Mouse (Mus musculus): ENCODE measurements at regions not wholly inside any gene's neighbourhood (a gene's known extent, or its start where the extent isn't known, plus 50 kb on each side); places are given as distances from the start of the nearest gene placed in this dataset.

GRCm38 (mm10) chr4:84130840-84131547 is 544.1 kb downstream of the Bnc2 start:
- Histone ChIP-seq H3K27me3 (replicated peaks; ENCODE audit: control insufficient read depth, insufficient read depth, low read length) (no peaks in the 10 kb centered on the region), H3K27ac (ENCODE audit: low read depth, low read length) (no peak overlapping the region), H3K4me1 (replicated peaks; ENCODE audit: control insufficient read depth, insufficient read depth, low read length) (no peaks in the 10 kb centered on the region), H3K9me3 (ENCODE audit: control insufficient read depth) (no peaks in the 10 kb centered on the region), H3K36me3 (ENCODE audit: control insufficient read depth, insufficient read depth) (no peaks in the 10 kb centered on the region), H3K4me2 (replicated peaks; ENCODE audit: low read depth) (no peak overlapping the region), H3K9ac (ENCODE audit: low read depth, low read length) (no peak overlapping the region), H3K4me3 (ENCODE audit: low read depth, low read length) (no peak overlapping the region)
- ATAC-seq = no peak
- TF ChIP-seq CTCF (IDR thresholded peaks at IDR 0.05; ENCODE audit: low read depth) = no peak
- 69% methylated on average over 7 of the region's 7 CpGs for WGBS

- TF ChIP-seq CTCF (IDR thresholded peaks at IDR 0.05; ENCODE audit: low read depth) = no peak
- no peaks in the 10 kb centered on the region for H3K9me3 ChIP-seq (ENCODE audit: control insufficient read depth)
Observed at GRCm38 (mm10) chr4:84135740-84136139, 539.3 kb downstream of the Bnc2 start.

DNA sequence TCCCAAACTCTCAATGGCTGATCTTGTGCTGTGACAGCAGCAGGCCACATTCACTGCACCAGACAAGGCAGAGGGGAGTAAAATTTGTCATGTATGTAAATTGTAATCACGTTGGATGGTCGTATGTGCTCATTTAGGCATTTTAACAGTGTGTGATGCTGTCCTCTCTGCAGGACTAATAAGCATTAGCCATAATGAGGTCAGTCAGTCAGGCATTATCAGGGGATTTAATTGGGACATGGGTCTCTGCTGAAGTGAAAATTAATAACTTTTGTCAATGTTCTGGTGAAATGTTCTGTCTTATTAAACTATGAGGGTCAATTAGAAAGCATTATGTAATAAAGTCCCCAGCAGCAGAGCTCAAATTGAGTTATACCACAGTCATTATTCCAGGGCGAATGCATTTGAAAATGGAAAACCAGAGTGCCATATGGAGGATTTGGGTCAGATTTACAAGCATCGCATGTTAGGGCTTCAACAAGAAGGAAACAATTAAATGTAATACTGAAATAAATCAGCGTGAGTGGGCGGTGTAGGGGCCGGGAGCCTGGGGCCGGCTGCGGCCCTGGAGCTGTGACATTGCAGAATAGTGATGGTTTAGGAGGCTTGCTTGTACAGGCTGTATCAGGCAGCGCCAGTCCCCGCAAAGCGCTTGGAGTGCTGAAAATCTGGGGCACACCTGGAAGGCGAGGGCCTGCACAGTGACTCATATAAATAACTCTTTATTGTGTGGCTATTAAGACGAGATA is 537.7 kb downstream of the Bnc2 start:
- 71% methylated on average over 14 of the region's 14 CpGs for WGBS
- no peak overlapping the region for H3K27ac ChIP-seq (ENCODE audit: low read depth, low read length)
- H3K4me3 ChIP-seq (ENCODE audit: low read depth, low read length) = no peak overlapping the region
- TF ChIP-seq CTCF (IDR thresholded peaks at IDR 0.05; ENCODE audit: low read depth) = no peak
- no peaks in the 10 kb centered on the region for H3K4me1 ChIP-seq (replicated peaks; ENCODE audit: control insufficient read depth, insufficient read depth, low read length)
- no peak for ATAC-seq
- H3K36me3 ChIP-seq (ENCODE audit: control insufficient read depth, insufficient read depth) = no peaks in the 10 kb centered on the region
- no peak overlapping the region for H3K4me2 ChIP-seq (replicated peaks; ENCODE audit: low read depth)
- no peaks in the 10 kb centered on the region for H3K27me3 ChIP-seq (replicated peaks; ENCODE audit: control insufficient read depth, insufficient read depth, low read length)
- H3K9ac ChIP-seq (ENCODE audit: low read depth, low read length) = no peak overlapping the region
- H3K9me3 ChIP-seq (ENCODE audit: control insufficient read depth) = no peaks in the 10 kb centered on the region

More at GRCm38 (mm10) chr4:84135740-84136139, 539.3 kb downstream of the Bnc2 start:
- H3K4me2 ChIP-seq (replicated peaks; ENCODE audit: low read depth) = no peak overlapping the region
- 85% methylated on average over 10 of the region's 10 CpGs for WGBS
- no peaks in the 10 kb centered on the region for H3K27me3 ChIP-seq (replicated peaks; ENCODE audit: control insufficient read depth, insufficient read depth, low read length)
- no peaks in the 10 kb centered on the region for H3K4me1 ChIP-seq (replicated peaks; ENCODE audit: control insufficient read depth, insufficient read depth, low read length)
- H3K27ac ChIP-seq (ENCODE audit: low read depth, low read length) = no peak overlapping the region
- no peak for ATAC-seq
- no peak overlapping the region for H3K9ac ChIP-seq (ENCODE audit: low read depth, low read length)
- H3K36me3 ChIP-seq (ENCODE audit: control insufficient read depth, insufficient read depth) = no peaks in the 10 kb centered on the region
- H3K4me3 ChIP-seq (ENCODE audit: low read depth, low read length) = no peak overlapping the region

GRCm38 (mm10) chr4:84149149-84150050 is 525.7 kb downstream of the Bnc2 start:
- H3K4me3 ChIP-seq (ENCODE audit: low read depth, low read length) = no peak overlapping the region
- H3K9ac ChIP-seq (ENCODE audit: low read depth, low read length) = no peak overlapping the region
- TF ChIP-seq CTCF (IDR thresholded peaks at IDR 0.05; ENCODE audit: low read depth) = 0 out of 2 replicates have a peak, but pooled peaks have one; percentile 7
- H3K4me2 ChIP-seq (replicated peaks; ENCODE audit: low read depth) = peak overlapping the region; percentile 43; the same call in 1 of the 2 replicates
- H3K36me3 ChIP-seq (ENCODE audit: control insufficient read depth, insufficient read depth) = no peaks in the 10 kb centered on the region
- H3K9me3 ChIP-seq (ENCODE audit: control insufficient read depth) = no peaks in the 10 kb centered on the region
- 41% methylated on average over 13 of the region's 13 CpGs for WGBS
- no peaks in the 10 kb centered on the region for H3K4me1 ChIP-seq (replicated peaks; ENCODE audit: control insufficient read depth, insufficient read depth, low read length)
- no peak overlapping the region for H3K27ac ChIP-seq (ENCODE audit: low read depth, low read length)
- H3K27me3 ChIP-seq (replicated peaks; ENCODE audit: control insufficient read depth, insufficient read depth, low read length) = no peaks in the 10 kb centered on the region
- ATAC-seq = peak; percentile 85

DNA sequence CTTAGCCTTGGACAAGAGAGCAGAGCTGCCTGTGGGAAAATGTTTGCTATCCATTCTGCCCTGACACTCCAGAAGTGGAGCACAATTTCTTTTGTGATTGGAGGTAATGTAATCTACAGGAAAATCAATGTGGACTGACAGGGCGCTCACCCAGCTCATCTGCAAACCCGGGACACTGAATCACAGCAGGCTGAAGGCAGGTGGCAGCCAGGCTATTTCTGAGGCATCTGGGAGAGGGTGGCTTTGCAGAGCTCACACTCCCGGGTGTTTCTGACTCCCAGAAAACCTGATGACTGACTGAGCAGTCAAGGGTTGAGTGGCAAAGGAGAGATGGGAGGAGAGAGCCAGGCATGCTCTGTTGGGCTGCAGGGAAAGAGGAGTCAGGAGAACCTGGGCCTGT is 524.4 kb downstream of the Bnc2 start:
- H3K9ac ChIP-seq (ENCODE audit: low read depth, low read length) = no peak overlapping the region
- ATAC-seq = no peak
- no peaks in the 10 kb centered on the region for H3K4me1 ChIP-seq (replicated peaks; ENCODE audit: control insufficient read depth, insufficient read depth, low read length)
- H3K4me3 ChIP-seq (ENCODE audit: low read depth, low read length) = no peak overlapping the region
- no peaks in the 10 kb centered on the region for H3K36me3 ChIP-seq (ENCODE audit: control insufficient read depth, insufficient read depth)
- no peaks in the 10 kb centered on the region for H3K27me3 ChIP-seq (replicated peaks; ENCODE audit: control insufficient read depth, insufficient read depth, low read length)
- no peak overlapping the region for H3K4me2 ChIP-seq (replicated peaks; ENCODE audit: low read depth)
- H3K27ac ChIP-seq (ENCODE audit: low read depth, low read length) = no peak overlapping the region
- WGBS = 40% methylated on average over 3 of the region's 3 CpGs
- no peaks in the 10 kb centered on the region for H3K9me3 ChIP-seq (ENCODE audit: control insufficient read depth)
- no peak for TF ChIP-seq CTCF (IDR thresholded peaks at IDR 0.05; ENCODE audit: low read depth)

- H3K4me3 ChIP-seq (ENCODE audit: low read depth, low read length) = no peak overlapping the region
- 71% methylated on average over 9 of the region's 9 CpGs for WGBS
Observed at GRCm38 (mm10) chr4:84151247-84151646, 523.8 kb downstream of the Bnc2 start.

More at GRCm38 (mm10) chr4:84151247-84151646, 523.8 kb downstream of the Bnc2 start:
- TF ChIP-seq CTCF (IDR thresholded peaks at IDR 0.05; ENCODE audit: low read depth) = no peak
- H3K27me3 ChIP-seq (replicated peaks; ENCODE audit: control insufficient read depth, insufficient read depth, low read length) = no peaks in the 10 kb centered on the region
- no peak for ATAC-seq
- H3K36me3 ChIP-seq (ENCODE audit: control insufficient read depth, insufficient read depth) = no peaks in the 10 kb centered on the region
- no peak overlapping the region for H3K4me2 ChIP-seq (replicated peaks; ENCODE audit: low read depth)
- no peaks in the 10 kb centered on the region for H3K9me3 ChIP-seq (ENCODE audit: control insufficient read depth)
- no peaks in the 10 kb centered on the region for H3K4me1 ChIP-seq (replicated peaks; ENCODE audit: control insufficient read depth, insufficient read depth, low read length)
- no peak overlapping the region for H3K9ac ChIP-seq (ENCODE audit: low read depth, low read length)
- no peak overlapping the region for H3K27ac ChIP-seq (ENCODE audit: low read depth, low read length)

All from intestine, postnatal 0 days (tissue).